Mouse (Mus musculus) mouse embryonic stem cell (cell line): Measurements from ENCODE around the gene Wscd2.

Experiments used
- in situ Hi-C, 2 experiments: fragments of 300-500 bp; cut with MboI; formaldehyde crosslinking; loops; 1 replicate in 1 of 2; 3 replicates in 1 of 2; pipeline ENCODE4 v1.14.3; 2019 to 2020; ENCODE audit warnings: low sequenced_read_pairs in 2 of 2, low pct_unique_long_range_greater_than_20kb in 1 of 2, mixed read lengths in 1 of 2; ENCODE audit not compliant: unreplicated experiment in 1 of 2

Gene Wscd2

DNA sequence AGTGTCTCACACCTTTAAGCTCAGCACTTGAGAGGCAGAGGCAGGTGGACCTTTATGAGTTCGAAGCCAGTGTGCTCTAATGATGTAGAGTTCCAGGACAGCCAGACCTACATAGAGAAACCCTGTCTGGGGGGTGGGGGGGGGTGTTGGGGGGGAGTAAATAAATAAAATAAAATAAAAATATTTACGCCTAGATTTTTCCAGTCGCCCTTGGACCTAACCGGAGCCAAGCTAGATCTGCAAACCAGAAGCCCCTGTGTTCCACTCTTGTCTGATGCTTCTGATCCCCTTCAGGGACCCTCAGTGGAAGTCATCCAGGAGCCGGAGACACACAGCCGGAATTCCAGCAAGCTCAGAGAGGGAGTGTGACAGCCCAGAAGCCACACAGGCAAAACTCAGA lies at the start of gene Wscd2:
TSS of gene Wscd2 (plus strand) at position 301 of the 400 bp plus-strand sequence.
- in situ Hi-C loops, result no loop called here

DNA sequence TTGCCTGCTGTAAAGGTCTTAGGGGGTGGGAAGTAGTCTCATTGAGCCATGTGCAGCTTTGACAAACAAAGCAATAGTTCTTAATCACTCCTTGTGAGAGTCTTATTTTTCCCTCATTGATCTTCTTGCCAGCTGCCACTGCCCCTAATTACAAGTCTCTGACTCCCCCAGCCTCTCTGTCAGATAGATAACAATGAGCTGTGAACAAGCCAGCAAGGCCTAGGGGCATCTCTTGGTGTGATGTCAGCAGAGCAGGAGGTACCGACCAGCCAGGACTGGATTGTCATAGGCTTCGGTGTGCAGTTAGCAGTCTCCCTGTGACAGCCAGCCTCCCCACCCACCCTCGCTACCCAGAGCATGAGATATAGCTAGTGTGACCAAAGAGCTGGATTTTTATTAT lies 48.0 kb upstream of the Wscd2 start:
- in situ Hi-C loops, result no loop called here

DNA sequence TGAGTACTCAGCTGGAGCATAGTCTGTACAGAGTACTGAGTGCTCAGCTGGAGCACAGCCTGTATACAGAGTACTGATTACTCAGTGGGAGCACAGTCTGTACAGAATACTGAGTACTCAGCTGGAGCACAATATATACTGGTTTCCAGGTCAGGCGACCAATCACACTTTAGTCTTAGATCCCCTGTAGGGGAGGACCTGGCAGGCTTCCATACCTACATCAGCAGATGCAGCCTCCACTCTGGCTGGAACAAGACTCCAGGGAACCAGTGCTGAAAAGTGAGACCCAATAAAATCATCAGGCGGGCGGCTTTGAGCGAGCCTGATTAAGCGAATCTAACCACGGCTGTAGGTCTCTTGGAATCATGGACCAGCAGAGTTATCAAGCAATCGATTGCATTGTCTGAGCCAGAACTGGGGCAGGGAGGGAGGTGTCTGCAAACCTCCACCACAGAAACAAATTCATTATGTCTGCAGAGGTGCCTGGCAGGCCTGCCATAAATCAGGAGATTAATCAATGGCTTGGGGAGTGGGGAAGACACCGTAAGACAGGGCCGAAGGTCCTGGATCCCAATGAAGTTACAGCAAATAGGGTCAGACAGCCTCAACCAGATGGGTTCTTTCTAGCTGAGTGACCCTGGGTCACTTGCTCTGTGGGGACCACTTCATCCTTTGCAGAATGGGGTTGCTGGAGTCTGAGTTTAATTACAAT lies 42.0 kb upstream of the Wscd2 start:
- in situ Hi-C loops, result no loop called here

DNA sequence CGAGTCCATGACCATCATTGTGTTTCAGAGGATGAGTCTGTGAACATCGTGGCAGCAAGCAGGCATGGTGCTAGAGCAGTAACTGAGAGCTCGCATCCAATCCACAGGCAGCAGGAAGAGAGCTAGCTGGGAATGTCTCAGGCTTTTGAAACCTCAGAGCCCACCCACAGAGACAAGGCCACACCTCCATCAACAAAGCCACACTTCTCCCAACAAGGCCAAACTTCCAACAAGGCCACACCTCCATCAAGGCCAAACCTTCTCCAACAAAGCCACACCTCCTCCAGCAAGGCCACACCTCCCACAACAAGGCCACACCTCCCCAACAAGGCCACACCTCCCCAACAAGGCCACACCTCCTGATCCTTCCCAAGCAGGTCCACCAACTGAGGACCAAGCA lies 40.8 kb upstream of the Wscd2 start:
- in situ Hi-C loops, result no loop called here

DNA sequence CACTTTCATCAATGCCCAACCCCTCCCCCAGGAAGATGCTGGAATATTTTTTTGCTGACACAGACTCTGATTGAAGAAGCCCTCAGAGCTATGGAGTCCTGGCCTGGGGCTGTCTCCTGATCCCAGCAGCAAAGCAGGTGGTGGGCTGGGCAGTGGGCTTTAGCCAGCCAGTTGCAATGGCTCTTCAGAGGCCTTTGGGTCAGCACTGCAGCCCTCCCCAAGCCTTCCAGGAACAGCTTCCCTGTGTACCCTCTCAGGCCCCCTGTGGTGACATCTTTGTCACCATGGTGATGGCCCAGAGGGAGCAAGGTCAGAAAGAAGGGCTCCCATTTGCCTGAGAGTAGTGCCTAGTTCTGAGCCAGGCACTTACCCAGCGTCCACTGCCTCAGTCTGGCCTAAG lies 37.4 kb upstream of the Wscd2 start:
- in situ Hi-C loops, result no loop called here

DNA sequence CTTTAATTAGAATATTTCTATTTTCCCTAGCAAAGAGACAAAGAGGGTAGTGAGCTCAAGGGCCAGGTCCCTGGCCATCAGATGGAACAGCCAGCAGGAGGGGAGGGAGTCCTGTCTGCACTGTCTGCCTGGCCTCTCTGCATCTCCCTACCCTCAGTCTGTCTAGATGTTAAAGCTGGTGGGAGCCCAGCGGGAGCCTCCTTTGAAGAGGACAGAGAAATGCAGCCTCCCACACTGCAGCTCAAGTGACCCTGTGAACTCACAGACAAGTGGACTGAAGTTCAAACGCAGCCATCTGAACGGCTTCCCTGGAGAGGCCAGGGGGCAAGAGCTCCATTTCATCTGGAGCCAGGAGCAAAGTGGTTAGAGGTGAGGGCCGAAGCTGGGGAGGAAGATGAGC lies 36.8 kb upstream of the Wscd2 start:
- in situ Hi-C loops, result no loop called here

DNA sequence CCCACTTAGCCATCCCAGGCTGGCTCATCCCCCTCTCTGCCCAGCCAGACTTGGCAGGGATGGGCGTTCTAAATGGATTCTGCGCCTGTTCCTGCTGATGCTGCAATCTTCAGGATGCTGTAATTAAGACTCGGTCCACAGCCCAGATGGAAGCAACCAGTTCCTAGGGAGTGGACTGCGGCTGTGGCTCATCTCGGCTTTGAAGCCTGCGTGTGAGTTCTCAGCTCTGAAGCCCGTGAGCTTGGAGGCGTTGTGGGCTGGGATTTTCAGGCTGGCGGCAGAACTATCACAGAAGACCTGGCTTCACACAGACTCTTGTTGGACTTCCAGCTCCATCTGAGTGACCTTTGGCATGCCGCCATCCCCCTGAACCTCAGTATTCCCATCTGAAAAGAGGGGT lies 34.1 kb upstream of the Wscd2 start:
- in situ Hi-C loops, result no loop called here

DNA sequence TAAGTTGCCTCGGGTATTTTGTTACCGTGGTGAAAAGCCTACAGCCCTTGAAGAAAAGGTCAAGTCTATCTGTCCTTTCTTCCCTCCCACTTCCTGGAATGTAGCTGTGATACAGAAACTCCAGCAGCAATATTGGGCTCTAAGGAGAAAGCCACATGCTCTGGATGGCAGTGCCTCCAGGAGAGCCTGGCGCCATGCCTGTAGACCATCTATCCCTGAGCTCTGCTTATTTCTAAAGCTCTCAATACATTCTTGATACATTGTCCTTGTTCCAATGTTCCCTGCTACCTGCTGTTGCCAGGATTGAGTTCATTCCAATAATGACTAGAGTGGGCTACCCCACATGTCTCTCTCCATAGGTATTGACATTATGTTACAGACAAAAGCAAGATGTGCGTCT lies 33.4 kb upstream of the Wscd2 start:
- in situ Hi-C loops, result no loop called here

DNA sequence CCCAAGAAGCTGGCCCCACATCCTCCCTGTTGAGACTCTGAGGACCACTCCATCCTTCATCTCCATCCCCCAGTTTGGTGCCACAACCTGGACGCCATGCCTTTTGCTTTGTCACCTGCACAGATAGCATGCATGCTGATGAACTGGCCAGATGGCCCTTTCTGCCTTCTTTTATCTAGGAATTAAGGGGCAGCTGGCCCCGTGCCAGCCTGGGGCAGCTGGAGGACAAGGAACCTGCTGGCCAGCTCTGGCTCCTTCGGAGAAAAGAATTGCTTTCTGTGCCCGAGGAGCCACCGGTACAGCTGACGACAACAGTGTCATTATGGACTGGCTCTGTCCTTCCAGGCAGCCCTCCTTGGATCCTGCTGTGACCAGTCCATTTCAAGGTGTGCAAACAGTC lies 32.9 kb upstream of the Wscd2 start:
- in situ Hi-C loops, result no loop called here

DNA sequence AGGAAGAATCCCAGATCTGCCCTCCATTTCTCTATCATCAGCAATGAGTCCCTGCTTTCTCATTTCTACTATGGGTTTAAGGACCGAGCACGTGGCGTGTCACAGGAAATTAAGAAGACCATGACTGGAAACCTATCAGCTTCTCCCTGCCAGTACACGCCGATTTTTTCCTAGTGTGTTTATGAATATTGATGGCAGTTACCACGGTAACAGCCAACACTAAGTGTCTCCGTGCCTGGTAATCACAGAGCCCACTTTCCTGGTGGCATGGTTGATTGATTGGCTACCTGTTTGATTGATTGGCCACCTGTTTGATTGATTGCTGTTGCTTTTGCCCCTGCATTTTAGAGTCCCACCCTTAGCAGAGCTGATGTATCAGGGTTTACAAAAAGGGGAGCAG lies 30.2 kb upstream of the Wscd2 start:
- in situ Hi-C loops, result no loop called here

DNA sequence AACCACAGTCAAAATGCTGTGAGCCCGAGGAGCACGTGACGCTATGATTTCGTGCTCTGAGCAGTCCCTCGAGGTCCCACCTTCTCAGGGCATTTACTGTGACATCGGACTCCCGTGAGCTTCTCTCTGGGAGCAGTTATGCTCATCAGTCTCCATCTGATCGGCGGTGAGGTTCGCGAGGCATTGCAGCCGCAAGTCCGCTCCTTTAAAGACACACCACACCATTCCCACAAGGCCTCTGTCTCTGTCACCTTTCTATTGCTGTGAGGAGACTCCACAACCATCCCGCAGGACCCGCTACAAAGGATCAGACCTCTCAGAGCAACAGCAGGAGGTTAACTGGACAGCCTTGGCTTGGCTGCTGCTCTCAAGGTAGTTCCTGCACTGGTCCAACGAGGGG lies 28.6 kb upstream of the Wscd2 start:
- in situ Hi-C loops, result no loop called here

DNA sequence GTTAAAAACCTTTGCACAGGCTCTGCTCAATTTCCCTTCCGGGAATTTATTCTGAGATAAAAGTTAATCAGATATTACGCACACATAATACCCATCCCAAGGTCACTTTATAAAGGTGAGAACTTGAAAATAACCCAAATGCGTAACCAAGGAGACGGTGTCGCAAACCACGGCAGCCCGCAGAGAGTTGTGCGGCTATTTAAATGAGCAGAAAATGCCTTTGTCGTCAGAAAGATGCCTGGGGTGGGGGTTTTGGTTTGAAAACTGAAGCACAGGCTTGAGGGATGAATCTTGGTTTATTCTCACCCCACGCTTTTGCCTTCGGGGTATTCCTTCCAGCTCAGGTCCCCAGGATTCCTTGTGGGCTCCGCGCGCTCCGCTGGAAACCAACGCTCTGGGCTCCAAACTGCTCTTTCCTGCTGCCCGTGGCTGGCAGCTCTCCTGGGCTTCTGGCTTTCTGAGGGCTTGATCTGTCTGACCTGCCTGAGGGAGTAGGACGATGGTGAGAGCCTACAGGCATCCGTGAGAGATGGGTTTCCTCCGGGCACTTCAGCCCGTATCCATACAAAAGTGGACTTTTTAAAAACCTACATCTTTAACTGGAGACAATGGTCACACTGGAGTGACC lies 28.0 kb upstream of the Wscd2 start:
- in situ Hi-C loops, result no loop called here

DNA sequence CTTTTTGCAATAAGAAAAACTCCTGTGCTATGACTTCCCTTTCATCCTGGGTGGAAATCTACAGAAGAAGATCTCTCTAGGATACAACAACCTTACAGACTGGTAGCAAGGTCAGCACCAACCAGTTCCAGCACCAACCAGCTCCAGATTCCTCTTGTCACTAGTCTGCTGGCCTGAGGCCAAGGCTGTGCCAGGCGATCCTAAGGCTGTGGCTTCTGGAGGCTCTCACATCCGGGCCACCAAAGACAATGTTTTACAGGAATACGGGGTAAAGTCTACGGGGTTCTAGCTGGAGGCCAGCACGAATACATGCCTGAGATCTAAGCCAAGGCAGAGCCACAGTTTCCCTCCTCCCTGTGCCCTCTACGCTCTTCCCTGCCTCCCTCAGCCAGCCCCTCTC lies 25.4 kb upstream of the Wscd2 start:
- in situ Hi-C loops, result no loop called here

DNA sequence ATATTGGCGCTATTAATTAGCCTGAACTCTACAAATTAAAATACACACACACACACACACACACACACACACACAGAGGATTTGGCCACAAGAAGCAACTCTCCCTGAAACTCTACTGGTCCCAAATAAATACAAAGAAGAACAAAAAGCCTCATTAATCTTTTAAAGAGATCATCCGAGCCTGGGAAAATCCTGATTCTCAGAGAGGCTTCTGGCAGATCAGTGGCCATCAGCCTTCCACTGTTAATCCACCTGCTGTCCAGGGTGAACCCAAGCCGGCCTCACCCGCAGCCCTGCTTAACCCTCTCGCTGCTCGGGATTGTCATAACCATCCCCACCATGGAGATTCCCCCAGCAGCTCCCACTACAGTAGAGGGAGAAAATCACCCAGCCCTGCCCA lies 23.6 kb upstream of the Wscd2 start:
- in situ Hi-C loops, result no loop called here

DNA sequence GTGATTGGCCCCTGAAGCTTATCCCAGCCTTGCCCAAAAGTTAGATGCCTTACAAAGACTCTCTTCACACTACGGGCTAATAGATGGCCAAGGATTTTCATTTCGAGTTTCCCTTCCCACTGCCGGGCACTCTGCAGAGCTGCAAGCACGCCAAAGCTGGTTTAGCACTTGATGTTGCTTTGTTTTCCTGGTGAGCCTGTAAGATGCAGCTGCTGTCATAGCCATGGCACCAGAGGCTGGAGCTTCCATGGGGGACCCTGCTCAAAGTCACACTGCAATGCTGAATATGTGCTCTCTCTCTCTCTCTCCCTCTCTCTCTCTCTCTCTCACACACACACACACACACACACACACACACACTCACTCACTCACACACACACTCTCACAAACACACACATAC lies 23.1 kb upstream of the Wscd2 start:
- in situ Hi-C loops, result no loop called here

DNA sequence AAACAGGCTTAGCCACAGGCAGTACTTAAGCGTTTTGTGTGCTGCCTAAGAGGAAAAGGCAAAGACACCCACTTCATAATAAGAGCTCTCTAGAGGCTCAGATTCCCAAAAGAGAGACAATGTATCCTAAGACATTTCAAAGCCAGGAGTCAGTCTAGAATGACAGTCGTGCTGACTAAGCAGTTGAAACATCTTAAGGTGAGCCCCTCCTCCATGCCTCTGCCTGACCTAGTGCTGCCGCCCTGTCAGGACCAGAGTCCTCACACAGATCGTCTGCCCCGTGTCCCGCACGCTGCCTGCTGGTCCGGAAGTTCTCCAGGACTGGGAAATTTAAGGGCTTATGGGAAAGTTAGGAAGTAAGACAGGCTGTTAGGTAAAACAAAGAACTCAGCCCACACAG lies 22.4 kb upstream of the Wscd2 start:
- in situ Hi-C loops, result no loop called here

DNA sequence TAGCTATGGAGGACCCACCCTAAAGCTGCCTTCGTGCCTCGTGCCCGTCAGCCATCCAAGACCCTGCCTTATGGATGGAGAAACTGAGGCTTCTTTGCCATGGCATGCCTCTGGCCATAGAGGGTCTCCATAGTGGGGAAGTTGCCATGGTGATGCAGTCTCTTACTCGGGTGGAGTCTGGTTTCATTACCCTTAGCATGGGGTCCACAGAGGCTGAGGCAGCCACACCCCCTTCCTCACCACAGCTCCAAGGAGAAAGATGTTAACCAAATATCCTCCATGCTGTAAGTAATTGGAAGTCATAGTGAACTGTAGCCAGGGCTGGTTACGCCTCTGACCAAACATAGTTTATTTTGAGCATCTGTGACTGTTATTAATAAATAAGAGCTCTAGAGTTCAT lies 21.5 kb upstream of the Wscd2 start:
- in situ Hi-C loops, result no loop called here

DNA sequence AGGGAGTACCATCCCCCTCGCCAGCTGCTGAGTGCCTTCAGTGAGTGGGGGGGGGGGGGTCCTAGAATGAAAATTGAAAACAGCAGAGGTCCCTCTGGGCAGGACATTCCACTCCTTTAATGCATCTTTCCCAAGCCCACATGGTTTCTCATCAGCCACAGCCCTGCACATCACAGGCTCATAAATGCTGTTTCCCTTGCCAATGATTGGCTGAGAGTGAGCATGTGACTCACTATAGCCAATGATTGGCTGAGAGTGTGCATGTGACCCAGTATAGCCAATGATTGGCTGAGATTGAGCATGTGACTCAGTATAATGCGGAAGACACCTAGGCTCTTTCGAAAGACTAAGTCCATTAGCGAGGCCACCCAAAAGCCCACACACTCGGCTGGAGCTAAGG lies 20.9 kb upstream of the Wscd2 start:
- in situ Hi-C loops, result no loop called here

DNA sequence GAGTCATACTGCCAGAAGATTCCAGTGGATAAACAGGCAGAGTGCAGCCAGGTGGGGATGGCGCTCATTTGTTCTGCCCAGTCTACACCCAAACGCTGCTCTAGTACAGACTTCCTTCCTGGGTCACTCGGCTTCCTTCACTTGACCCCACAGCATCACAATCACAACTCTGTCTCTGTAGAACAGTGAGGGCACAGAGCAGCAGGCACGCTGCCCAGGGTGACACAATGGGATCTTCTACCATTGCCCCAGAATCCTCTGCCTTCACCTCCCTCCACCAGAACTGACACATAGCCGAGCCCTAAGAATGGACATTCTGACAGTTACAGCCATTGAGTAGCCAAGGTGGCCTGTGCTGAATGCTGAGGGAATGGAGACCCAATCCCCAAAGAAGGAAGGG lies 20.3 kb upstream of the Wscd2 start:
- in situ Hi-C loops, result loop anchor here (5.0 kb wide), 2 partner anchors 257 to 262 kb away; no protein-coding TSS in a partner anchor

DNA sequence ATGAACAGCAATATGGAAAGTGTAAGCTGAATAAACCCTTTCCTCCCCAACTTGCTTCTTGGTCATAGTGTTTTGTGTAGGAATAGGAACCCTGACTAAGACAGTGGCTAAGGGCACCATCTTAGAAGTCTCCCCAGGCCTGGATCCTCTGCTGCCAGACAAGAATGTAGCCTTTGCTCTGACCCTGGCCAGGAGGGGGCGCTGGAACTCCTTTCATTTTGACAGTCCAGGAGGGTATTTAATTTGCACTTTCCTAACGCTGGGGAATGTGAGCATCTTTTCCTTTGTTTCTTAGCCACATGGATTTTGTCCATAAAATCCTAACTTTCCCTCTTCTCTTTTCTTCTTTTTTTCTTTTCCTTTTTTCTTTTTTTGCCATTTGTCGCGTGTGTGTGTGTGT lies 18.7 kb upstream of the Wscd2 start:
- in situ Hi-C loops, result loop anchor here (5.0 kb wide), 2 partner anchors 256 to 261 kb away; no protein-coding TSS in a partner anchor
